Mouse (Mus musculus): ENCODE data around the gene L2hgdh. TPM values are rescaled to one million over a fixed set of nuclear protein-coding genes. Genes with fewer than 3 reads are reported as not detected.

Gene L2hgdh
- total RNA-seq, 2 experiments from 2014 or later: 30.0 to 30.2 TPM

DNA sequence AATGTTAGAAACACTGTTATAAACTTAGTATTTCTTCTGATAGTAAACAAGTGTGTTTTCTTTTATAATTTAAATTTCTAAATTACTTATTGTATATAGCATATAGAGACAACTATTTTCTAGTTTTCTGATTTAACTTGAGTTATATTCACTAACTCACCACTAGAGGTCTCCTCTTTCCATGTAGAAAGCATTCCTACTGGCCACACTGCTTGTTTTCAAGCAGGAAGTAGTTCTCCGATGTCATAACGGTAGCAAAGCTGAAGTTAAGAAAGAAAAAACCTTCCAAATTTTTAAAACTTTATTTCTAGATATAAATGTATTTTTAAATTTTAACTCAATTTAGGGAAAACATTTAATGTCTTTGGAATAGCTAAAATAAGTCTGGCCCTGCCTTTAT lies 8.8 kb upstream of the L2hgdh start:
- DNase-seq: no peak
- intact Hi-C loops (cut with DNase I): loop anchor here (1.0 to 5.0 kb wide), 2 partner anchors 159 to 329 kb away; partner anchors contain the start of gene Atl1

DNA sequence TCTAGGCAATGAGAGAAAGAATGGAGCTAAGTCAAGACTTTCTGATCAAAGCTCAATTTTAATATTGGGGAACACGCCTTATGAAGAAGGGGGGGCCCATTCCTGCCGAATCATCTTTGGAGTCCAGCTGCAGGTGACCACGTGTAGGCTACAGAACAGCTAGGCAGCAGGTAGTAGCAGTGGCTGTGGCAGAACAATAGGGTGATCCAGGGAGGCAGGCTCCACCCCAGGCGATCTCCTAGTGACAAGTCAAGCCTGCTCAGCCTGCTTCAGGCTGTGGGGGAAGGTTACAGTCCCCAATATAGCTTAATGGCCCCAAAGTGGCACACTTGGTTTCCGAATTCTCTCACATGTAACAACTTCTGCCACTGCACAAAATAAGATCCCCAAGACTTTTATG lies 7.5 kb upstream of the L2hgdh start:
- intact Hi-C loops (cut with DNase I): loop anchor here (5.0 kb wide), 1 partner anchor 330 kb away; no protein-coding TSS in a partner anchor
- no peak for DNase-seq

GRCm38 (mm10) chr12:69730306-69730705 lies 5.6 kb upstream of the L2hgdh start:
- no peak for DNase-seq
- intact Hi-C loops (cut with DNase I): loop anchor here (5.0 kb wide), 1 partner anchor 332 kb away; no protein-coding TSS in a partner anchor

GRCm38 (mm10) chr12:69729246-69729645 lies 4.6 kb upstream of the L2hgdh start:
- intact Hi-C loops (cut with DNase I): no loop called here
- no peak for DNase-seq

DNA sequence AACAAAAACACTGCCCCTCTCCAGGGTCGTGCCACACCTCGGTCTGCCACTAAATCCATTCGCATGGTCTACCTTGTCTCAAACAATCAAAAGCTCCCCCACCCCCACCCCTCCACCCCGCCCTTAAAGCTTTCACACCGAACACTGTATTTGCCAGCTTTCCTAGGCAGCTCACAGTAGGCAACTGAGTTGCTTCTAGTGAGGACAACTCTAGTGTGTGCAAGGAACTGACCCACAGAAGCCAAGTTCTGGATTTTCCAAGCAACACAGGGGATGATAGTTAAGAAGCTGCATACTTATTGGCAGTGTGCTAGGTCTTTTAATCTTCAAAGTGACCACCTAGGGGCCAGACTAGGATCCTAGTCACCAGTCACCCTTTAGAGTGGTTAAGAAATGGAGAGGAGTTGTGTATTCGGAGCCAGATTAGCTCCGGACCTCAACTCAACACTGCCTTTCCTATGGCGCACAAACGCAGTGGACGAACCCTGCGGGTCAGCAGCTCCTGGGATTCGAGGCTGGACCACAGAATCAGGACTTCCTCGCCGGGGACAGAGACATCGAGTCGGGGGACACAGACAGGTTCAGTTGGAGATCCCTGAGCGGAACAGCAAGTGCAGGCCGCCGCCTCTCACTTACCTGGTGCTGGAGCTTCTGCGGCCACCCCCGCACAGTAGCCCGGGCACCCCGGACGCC lies 509 bp downstream of the L2hgdh start:
- DNase-seq: no peak
- intact Hi-C loops (cut with DNase I): no loop called here

DNA sequence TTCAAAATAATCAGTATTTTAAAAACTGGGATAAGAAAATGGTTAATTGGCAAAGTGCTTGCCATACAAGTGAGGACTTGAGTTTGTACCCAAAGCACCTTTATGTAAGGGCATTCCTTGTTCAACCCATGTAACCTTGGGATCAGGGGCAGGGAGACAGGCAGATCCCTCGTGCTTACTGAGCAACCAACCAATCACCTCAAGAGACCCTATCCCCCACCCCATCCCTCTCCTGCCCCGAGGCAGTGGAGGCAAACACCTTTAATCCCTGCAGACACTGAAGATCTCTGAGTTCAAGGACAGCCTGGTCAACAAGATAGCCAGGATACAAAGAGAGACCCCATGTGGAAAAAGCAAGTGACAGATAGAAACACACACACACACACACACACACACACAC lies 1.3 kb downstream of the L2hgdh start:
- intact Hi-C loops (cut with DNase I): no loop called here

GRCm38 (mm10) chr12:69722857-69723256 lies 1.8 kb downstream of the L2hgdh start:
- intact Hi-C loops (cut with DNase I): no loop called here

More for the DNA sequence above, 1.3 kb downstream of the L2hgdh start:
- DNase-seq: no peak

GRCm38 (mm10) chr12:69713628-69714027 lies 11.0 kb downstream of the L2hgdh start:
- no peak for DNase-seq
- intact Hi-C loops (cut with DNase I): no loop called here

More at GRCm38 (mm10) chr12:69722857-69723256, 1.8 kb downstream of the L2hgdh start:
- no peak for DNase-seq

DNA sequence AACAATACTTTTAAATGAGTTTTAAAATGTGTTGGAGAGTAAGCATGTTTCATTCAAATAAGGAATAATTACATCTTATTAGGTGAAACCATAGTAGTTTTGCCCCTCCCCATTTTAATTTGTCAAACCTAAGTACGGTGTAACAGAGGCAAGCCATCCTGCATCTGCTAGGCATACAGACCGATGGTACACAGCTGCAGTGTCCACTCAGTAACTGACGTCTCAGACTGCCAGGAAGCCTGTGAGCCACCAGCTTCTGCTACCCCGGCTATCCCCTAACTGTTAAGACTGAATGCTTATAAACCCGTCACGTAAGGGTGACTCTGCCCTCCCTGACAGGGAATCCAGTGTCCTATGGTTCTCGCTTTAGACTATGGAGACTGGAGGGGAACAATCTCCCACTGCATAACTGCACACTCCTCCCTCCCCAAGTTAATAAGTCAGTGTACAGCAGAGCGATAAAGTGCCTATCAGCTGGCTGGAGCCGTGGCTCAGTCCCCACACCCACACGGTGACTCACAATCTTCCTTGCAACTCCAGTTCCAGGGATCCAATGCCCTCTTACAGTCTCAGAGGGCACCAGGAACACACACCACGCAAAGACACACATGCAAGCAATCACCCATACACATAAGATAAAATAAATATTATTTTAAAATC lies 19.7 kb downstream of the L2hgdh start:
- DNase-seq: no peak
- intact Hi-C loops (cut with DNase I): no loop called here

DNA sequence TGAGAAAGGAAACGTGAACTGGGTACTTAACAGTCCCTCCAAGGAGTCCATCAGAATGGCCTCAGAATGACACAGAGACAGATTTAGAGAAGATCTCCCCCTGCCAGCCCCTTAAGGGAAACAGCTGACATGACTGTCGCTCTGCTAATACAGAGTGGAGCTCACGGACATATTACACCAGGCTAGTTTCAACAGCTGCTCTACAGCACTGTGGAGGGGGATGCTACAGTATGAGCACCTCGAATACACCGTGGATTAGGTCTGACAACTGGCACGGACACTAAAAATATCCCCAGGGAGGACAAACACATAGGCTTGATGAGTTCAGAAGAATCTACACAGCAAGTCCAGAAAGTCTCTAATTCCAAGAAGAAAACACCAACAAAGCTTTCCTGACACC lies 26.3 kb downstream of the L2hgdh start:
- intact Hi-C loops (cut with DNase I): loop anchor here (5.0 to 10.0 kb wide), 5 partner anchors 86 to 484 kb away; partner anchors contain the start of genes Arf6, Gm9887 and Vcpkmt
- DNase-seq: no peak

DNA sequence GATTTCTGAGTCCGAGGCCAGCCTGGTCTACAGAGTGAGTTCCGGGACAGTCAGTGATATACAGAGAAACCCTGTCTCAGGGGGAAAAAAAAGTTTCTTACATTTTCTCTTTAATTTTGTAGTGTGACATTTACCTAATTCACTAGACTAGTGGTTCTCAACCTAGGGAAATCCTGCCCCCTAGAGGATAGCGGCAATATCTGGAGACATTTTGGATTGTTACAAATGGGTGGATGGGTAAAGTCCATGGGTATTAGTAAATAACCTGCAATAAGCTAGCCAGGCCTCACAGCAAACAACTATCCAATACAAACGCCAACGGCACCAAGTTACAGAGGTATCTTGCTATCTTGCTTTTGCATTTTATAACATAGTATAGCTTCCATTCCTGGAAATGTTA lies 27.9 kb downstream of the L2hgdh start:
- intact Hi-C loops (cut with DNase I): loop anchor here (5.0 to 10.0 kb wide), 5 partner anchors 84 to 482 kb away; partner anchors contain the start of genes Arf6, Gm9887 and Vcpkmt
- peak; percentile 42 to 74 for DNase-seq

DNA sequence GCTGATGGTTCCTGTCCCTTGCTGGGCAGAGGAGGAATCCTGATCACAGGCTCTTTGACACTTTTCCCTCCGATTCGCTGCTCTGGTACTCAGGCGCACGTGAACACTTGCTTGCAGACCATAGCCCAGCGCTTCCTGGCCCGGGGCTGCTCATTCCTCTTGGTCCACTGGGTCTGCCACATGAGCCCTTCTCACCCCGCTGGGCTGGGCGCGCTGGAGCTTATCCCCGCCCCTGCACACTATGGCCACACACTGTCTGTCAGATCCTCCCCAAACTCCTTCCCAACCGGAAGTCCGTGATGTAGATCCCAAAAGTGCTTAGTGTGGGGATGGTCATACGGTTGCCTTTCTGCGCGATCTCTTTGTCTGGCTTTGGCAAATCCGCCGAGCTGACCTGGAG lies 31.2 kb downstream of the L2hgdh start:
- no peak for DNase-seq
- intact Hi-C loops (cut with DNase I): loop anchor here (10.0 kb wide), 1 partner anchor 479 kb away; no protein-coding TSS in a partner anchor

- DNase-seq: no peak
- intact Hi-C loops (cut with DNase I): loop anchor here (10.0 kb wide), 1 partner anchor 476 kb away; no protein-coding TSS in a partner anchor
Observed at GRCm38 (mm10) chr12:69690714-69691113, 34.0 kb downstream of the L2hgdh start.

- intact Hi-C loops (cut with DNase I): no loop called here
- DNase-seq: no peak
Observed at GRCm38 (mm10) chr12:69689094-69689493, 35.6 kb downstream of the L2hgdh start.

- DNase-seq: peak in 1 of 2 experiments; percentile 15
- intact Hi-C loops (cut with DNase I): no loop called here
Observed at GRCm38 (mm10) chr12:69688368-69688767, 36.3 kb downstream of the L2hgdh start.

DNA sequence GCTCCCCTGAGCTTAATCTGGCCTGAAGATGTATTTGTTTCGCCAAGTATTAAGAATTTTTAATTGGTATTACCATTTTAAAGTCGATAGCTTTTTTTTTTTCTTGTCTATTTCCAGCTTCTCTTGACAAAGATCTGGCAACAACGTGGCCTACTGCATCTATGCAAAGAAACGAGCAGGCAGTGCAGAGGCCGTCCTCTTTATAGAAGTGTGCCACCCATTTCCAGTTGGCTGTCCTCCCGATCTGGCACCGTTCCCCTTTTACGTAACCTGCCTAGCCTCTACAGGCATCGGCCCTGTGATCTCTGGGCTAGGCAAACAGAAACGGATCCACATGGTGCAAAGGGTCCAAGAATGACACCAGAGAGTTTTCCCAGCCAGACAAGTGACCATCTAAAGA lies 41.1 kb downstream of the L2hgdh start:
- intact Hi-C loops (cut with DNase I): loop anchor here (5.0 kb wide), 1 partner anchor 311 kb away; the partner anchor contains the start of genes Arf6 and Gm9887
- DNase-seq: peak; percentile 81 to 87

DNA sequence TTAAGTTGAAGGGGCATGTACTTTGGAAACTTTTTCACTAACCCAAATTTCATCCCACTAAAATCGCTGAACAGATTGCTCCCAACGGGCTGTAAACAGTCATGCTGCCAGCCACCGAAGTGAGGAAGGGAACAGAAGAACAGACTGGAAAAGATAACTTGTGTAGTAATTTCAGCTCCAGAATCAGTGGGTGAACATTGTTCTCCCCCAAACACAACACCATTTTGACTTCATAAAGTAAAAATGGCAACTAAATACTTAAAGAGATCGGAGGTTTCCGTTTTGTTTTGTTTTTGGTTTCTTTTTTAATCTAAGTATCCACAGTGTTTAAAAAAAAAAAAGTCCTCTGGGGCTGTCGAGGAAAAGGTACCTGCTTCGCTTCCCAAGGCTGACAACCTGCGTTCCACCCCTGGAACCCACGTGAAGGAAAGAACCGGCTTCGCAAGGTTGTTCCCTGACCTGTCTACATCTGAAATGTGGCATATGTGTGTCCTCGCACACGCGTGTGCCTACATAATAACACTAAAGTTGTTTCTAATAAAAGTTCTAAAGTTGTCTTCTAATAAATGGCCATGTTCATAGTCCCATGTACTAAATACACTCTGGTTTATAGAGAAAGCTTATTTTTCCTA lies 41.8 kb downstream of the L2hgdh start:
- intact Hi-C loops (cut with DNase I): loop anchor here (5.0 kb wide), 1 partner anchor 311 kb away; the partner anchor contains the start of genes Arf6 and Gm9887
- DNase-seq: peak in 1 of 2 experiments; percentile 23

- peak; percentile 89 to 91 for DNase-seq
- intact Hi-C loops (cut with DNase I): loop anchor here (5.0 kb wide), 1 partner anchor 310 kb away; the partner anchor contains the start of genes Arf6 and Gm9887
Observed at GRCm38 (mm10) chr12:69682065-69682787, 42.4 kb downstream of the L2hgdh start.

DNA sequence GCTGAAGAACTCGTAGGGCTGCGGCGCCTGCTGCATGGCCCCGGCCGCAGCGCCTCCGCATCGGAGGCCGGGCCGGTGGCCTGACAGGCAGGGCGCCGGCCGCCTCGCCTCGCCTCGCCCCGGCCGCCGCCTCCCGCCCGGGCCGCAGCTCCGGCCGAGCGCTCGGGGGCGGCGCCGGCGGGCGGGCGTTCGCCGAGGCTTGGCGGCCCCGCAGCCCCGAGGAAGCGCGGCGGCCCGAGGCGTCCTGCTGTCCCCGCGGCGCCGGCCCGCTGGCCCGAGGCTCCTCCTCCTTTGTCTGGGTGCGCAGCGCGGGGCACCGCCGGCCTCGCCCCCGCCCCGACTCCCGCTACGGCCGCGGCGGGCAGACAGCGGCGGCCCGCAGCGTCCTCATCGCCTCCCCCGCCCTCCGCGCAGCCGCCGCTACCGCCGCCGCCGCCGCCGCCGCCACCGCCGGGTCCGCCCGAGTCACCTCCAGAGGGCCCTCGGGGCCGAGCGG lies 43.1 kb downstream of the L2hgdh start, which contains the start of gene Sos2:
Gene Sos2, minus strand, starts transcription at position 287 of the 496 bp plus-strand sequence.
- intact Hi-C loops (cut with DNase I): loop anchor here (2.0 to 5.0 kb wide), 2 partner anchors 31 to 309 kb away; partner anchors contain the start of genes Arf6 and Gm9887
- DNase-seq: peak; percentile 72 to 81

Measured in heart, postnatal 14 days (tissue).